Mouse (Mus musculus) liver, adult (tissue): ENCODE data around the gene Polr2j.

ENCODE experiments used
- GATA4 ChIP-seq: IDR thresholded peaks from 2 replicates; pipeline ENCODE4 v1.6.1; 2014; ENCODE audit warnings: mild to moderate bottlenecking, low read length; ENCODE audit not compliant: insufficient replicate concordance

Gene Polr2j

DNA sequence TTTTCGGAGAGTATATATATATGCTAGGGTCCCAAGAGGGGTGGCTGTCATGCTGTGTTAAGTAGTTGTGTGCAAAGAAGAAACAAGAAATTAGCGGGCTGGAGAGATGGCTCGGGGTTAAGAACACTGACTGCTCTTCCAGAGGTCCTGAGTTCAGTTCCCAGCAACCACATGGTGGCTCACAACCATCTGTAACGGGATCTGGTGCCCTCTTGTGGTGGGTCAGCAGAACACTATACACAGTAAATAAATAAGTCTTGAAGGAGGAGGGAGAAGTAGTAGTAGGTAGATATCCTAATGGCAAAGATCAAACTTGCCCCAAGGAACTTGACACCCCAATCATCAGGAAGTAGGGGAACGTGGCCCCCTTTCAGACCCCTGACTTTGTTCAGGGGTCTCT lies 26.3 kb downstream of the Polr2j start:
- TF ChIP-seq GATA4: no peak

DNA sequence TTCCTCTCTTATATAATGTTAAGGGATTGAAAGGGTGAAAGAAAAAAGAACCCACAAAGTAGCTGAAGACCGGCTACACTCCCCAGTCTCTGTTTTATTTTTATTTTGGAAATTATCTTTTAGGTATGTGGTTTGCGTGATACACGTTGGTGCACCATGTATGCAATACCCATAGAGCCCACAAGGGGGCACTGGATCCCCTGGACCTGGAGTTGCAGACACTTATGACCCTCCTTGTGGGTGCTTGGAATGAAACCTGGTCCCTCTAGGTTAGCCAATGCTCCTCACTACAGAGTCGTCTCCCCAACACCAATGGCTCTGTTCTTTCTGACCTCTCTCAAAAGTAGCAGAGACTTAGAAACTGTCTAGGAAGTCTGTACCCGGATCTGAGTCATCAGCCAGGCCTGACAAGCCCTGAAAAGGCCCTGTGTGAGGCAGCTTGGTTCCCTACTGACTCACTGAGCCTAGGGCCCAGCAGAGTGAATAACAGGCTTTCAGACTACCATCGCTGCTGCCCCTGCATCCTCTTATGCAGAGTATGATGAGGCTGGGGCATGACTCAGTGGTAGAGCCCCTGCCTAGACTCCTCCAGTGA lies 26.8 kb downstream of the Polr2j start:
- TF ChIP-seq GATA4: no peak

DNA sequence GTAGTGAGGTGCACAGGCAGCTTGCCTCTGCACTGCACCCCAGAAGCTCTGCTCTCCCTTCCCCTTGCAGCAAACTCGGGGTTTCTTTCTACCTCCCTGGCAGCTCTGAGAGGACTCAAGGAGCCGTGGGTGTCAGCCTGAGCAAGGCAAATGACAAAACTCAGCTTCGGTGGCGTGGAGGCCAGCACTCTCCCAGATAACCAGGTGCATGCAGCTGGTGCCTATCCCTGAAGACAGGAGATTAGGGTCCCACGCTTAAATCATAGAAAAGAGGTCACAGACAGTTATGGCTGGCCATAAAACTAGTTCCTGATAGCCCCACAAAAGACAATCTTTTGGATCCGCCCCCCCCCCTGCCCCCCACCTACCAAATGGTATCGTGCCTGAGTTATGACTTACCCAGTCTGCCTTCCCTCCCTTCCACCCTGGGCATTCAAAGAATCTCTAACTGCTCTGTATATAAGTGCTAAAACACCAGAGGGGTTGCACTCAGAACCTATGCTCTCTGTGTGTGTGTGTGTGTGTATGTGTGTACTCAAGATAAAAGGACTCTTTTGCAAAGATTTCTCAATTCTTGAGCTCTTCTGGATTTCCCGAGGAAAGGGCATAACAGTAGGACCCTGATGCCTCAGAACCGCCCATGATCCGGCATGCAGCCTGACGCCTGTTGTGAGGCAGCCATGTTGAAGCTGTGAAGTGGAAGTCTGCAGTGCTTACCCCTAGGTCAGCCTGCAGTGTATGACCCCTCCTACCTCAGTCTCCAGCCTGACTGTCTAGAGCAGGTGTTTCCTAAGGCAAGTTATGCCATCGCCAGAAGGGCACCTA lies 28.4 kb downstream of the Polr2j start:
- TF ChIP-seq GATA4: no peak

GRCm38 (mm10) chr5:136146936-136147335 lies 30.5 kb downstream of the Polr2j start:
- TF ChIP-seq GATA4: no peak

DNA sequence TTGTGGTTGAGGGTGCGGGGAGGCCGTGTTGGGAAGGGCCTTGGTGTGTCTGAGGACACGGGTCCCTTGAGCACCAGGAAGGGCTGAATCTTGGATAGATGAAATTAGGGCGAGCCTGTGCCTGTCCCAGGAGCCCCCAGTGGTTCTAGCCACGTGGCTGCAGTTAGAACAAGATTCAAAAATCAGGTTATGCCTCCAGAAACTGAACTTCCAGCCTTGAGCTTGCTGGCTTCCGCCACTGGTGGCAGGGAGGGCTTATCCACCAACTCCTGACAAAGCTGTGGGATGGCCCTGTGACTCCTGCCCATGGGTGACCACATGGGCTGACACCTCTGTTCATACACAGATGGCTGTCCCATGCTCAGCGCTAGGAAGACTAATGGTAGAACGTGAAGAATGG lies 31.3 kb downstream of the Polr2j start:
- TF ChIP-seq GATA4: no peak

DNA sequence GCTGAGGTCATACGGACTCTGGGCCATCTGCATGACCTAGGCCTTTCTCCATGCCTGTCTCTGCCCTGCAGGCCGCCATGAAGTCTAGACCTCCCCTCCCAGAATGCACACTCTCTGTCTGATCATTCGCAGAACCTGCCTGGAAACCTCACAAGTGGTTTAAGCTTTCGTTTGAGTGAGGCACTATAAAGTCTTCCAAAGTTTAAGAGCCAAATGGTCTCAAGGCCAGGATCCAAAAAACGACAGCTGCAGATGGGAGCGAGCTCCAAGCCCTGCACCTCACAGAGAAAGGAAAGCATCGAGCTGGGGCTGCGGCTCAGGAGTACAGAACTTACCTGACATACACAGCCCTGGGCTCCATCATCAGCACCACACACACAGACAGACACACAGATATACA lies 35.9 kb downstream of the Polr2j start:
- TF ChIP-seq GATA4: no peak

GRCm38 (mm10) chr5:136155399-136155798 lies 39.0 kb downstream of the Polr2j start:
- no peak for TF ChIP-seq GATA4

GRCm38 (mm10) chr5:136163807-136164474 lies 47.5 kb downstream of the Polr2j start:
- TF ChIP-seq GATA4: no peak

DNA sequence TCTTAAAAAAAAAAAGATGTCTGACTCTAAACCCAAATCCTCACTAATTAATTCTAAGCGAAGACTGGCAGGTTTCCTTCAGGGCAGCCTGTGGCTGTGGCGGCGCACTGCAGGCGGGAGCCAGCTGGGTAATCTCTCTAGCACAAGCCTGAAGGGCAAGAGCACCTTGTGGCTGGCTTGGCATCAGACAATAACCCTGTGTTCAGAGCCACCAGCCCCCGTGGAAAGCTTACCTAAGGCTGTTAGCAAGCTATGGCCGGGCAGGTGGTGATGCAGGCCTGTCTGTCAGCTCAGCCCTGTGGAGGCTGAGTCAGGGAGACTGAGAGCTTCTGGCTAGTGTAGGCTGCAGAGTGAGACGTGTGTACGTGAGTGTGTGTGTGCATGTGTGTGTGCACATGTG lies 48.8 kb downstream of the Polr2j start:
- no peak for TF ChIP-seq GATA4

- no peak for TF ChIP-seq GATA4
Observed at GRCm38 (mm10) chr5:136167296-136167695, 50.9 kb downstream of the Polr2j start.

- no peak for TF ChIP-seq GATA4
Observed at GRCm38 (mm10) chr5:136168071-136168470, 51.6 kb downstream of the Polr2j start.

GRCm38 (mm10) chr5:136169626-136170511 lies 53.4 kb downstream of the Polr2j start:
- TF ChIP-seq GATA4: no peak

GRCm38 (mm10) chr5:136170512-136171362 lies 54.3 kb downstream of the Polr2j start, which contains the start of gene Orai2:
Gene Orai2, minus strand, starts transcription at chr5:136170713.
- no peak for TF ChIP-seq GATA4

DNA sequence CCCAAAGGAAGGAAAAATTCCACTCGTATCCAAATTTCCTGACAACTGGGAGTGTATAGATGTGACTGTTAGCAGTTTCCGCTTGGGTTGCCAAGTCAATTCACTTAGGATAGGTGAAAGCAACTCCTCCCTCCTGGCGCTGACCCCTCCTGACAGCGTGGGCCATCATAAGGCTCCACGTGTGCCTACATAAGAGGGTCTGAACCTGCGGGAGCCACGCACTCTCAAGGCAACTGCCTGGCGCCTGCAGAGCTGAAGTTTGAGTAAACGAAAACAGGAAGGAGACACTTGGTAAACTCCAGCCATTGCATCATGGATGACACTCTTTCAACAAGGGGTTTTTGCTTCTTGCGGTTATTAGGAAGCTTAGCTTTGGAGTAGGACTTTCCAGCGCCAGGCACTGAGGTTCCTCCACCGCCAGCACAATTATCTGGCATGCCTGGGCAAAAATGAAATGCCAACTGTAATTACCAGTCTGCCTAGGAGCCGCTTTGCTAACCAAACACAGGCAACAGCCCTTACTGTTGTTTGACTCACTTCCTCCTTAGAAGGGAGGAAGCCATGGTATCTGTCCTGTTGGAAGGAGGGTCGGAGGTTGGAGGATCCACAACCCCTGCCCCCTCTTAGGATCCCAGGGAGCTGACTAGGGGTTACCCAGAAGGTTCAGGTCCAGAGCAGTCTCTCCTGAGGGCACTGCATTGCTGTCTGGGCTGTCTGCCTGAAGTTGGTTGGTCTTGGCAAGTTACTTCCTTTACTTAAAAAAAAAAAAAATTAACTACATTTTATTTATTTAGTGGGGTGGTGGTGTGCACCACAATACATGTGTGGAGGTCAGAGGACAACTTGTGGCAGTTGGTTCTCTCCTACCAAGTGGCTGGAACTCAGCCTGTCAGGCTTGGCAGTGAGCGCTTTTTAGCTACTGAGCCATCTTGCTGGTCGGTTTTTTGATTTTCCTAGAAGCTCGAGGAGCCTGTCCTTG lies 55.2 kb downstream of the Polr2j start:
- no peak for TF ChIP-seq GATA4
